ENCODE assay signal across 19 mouse cellular contexts in the genomic region with DNA sequence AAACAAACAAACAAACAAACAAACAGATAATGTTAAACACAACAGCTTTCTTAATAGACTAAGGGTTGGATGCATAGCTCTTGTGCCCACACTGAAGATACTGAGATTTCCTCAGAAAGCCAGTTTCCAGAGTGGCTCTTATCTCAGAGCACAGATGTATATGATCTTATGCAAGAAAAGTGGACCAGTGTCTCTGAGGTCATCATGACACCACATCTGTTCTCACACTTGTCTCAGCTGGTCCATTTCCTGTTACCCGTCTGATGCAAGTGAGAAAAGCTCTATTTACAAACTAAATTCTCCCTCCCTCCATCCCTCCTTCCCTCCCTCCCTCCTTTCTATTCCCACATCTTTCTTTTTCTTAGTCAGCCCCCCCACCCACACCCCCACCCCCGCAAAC.
DNase-seq lines count a peak whose midpoint lies in the region; ATAC-seq lines count a peak whose summit lies in the region.
"Had no signal": no experiment of that assay in that cellular context is flagged by ENCODE, and none has a peak within 500 bp of the region (broad histone marks: within the 10 kb centered on the region; RNA-seq: fewer than 3 reads in every experiment).

No protein-coding gene starts in this region.

- no peaks in the 10 kb centered on the region for H3K36me3 ChIP-seq in heart, embryonic 10.5 days
- H3K36me3 ChIP-seq: embryonic facial prominence, embryonic 10.5 days; embryonic facial prominence, embryonic 12.5 days; forebrain, embryonic 15.5 days had no signal

- H3K27ac ChIP-seq in heart, embryonic 10.5 days = no peak overlapping the region
- H3K27ac ChIP-seq: embryonic facial prominence, embryonic 10.5 days; embryonic facial prominence, embryonic 12.5 days; forebrain, embryonic 13.5 days; forebrain, embryonic 15.5 days had no signal

- no peaks in the 10 kb centered on the region for H3K27me3 ChIP-seq in heart, embryonic 10.5 days (ENCODE audit: insufficient read depth, poor library complexity, severe bottlenecking)
- H3K27me3 ChIP-seq: embryonic facial prominence, embryonic 12.5 days; forebrain, embryonic 13.5 days; forebrain, embryonic 15.5 days had no signal

- intact Hi-C loops in heart, postnatal 10 days (cut with DNase I) = no loop called here

- H3K9me3 ChIP-seq in heart, embryonic 10.5 days = no peaks in the 10 kb centered on the region
- H3K9me3 ChIP-seq: embryonic facial prominence, embryonic 10.5 days; embryonic facial prominence, embryonic 12.5 days; forebrain, embryonic 13.5 days; forebrain, embryonic 15.5 days had no signal

- H3K4me1 ChIP-seq in heart, embryonic 10.5 days = no peaks in the 10 kb centered on the region
- H3K4me1 ChIP-seq: embryonic facial prominence, embryonic 10.5 days; embryonic facial prominence, embryonic 12.5 days; forebrain, embryonic 13.5 days; forebrain, embryonic 15.5 days had no signal

- DNase-seq in heart, adult 11 months = peak; percentile 0
- no peak for DNase-seq in heart, postnatal 10 days
- peak; percentile 53 for DNase-seq in 416B (ENCODE audit: low read depth)
- DNase-seq in ovary, postnatal 36 days (ENCODE audit: low spot score) = no peak
- no peak for DNase-seq in heart, embryonic 10.5 days (ENCODE audit: low spot score)
- DNase-seq: adrenal gland, adult 8-10 months; adrenal gland, postnatal 14 days; adrenal gland, postnatal 36 days; cerebellum, adult 11-12 months; cerebellum, adult 2 months; cerebellum, adult 9-10 months; cerebellum, postnatal 10 days; cerebellum, postnatal 25 days; forebrain, postnatal 0 days had no signal

- WGBS in heart, embryonic 10.5 days = 56% methylated on average over 2 of the region's 2 CpGs

- H3K4me3 ChIP-seq in heart, embryonic 10.5 days = no peak overlapping the region
- H3K4me3 ChIP-seq: embryonic facial prominence, embryonic 10.5 days; embryonic facial prominence, embryonic 12.5 days; forebrain, embryonic 13.5 days; forebrain, embryonic 15.5 days had no signal

- ATAC-seq in monocyte, adult 5-6 weeks (replicated peaks; ENCODE audit: insufficient number of reproducible peaks, low FRiP score, low TSS enrichment, poor library complexity, severe bottlenecking) = peak; percentile 42; the same call in 1 of the 2 replicates
- ATAC-seq: forebrain, embryonic 13.5 days; forebrain, embryonic 15.5 days; forebrain, postnatal 0 days had no signal

Comparison
In these comparisons a context has a peak if more than half of its experiments do, and no peak if none do; other contexts are left out.
1. DNase-seq: peak in heart, adult 11 months (single experiment) and 416B (single experiment); none in heart, postnatal 10 days (0 of 2), ovary, postnatal 36 days (single experiment) and heart, embryonic 10.5 days (single experiment).